Mouse (Mus musculus): Measurements from ENCODE around the gene Col27a1.

GRCm38 (mm10) chr4:63359861-63360260 is 146.1 kb downstream of the Col27a1 start:
- TF ChIP-seq POLR2A (IDR thresholded peaks at IDR 0.05; ENCODE audit: insufficient read depth, low read length) (no peak), CTCF (IDR thresholded peaks at IDR 0.05; ENCODE audit: low read depth, low read length) (no peak), EP300 (IDR thresholded peaks at IDR 0.05; ENCODE audit: insufficient read depth, low read depth, low read length) (no peak)

Measured in ES-Bruce4 (cell line).